Mouse (Mus musculus): Measurements from ENCODE around the gene Olfr1205. TPM values are rescaled to one million over a fixed set of nuclear protein-coding genes. Genes with fewer than 3 reads are reported as not detected.

Olfr1205 gene
- total RNA-seq (2021) = not detected
- long read RNA-seq, experiment 1 = 0 reads
- long read RNA-seq, experiment 2 = 0 reads

DNA sequence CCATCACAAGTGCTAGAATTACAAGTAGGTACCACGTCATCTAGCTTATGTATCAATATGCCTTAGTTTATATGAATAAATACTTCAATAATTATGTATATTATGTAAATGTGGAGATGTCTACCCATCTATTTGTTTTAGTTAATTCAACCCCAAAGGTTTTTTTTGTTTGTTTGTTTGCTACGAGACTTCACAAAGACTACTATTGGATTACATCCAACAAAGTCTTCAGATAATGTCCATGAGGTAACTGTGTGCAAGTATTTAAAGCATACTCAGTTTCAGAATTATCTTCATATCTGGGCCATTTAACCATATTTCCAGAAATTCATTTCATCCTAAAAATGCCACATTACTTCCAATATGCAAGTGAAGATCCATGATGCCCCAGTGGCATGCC lies at the start of gene Olfr1205:
TSS of gene Olfr1205 (plus strand) at position 301 of the 400 bp plus-strand sequence.
- DNase-seq = no peak

DNA sequence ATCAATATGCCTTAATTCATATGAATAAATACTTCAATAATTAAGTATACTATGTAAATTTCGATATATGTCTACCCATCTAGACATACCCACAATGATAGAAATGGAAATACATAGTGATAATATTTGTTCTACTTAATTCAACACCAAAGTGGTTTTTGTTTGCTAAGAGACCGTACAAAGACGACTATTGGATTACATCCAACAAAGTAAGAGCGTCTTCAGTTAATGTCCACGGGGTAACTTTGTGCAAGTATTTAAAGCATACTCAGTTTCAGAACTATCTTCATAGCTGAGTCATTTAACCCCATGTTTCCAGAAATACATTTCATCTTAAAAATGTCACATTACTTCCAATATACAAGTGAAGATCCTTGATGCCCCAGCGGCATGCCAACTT lies 36.8 kb upstream of the Olfr1205 start, which contains the start of gene Olfr1201:
TSS of gene Olfr1201 (plus strand) at position 301 of the 400 bp plus-strand sequence.
- DNase-seq = no peak

DNA sequence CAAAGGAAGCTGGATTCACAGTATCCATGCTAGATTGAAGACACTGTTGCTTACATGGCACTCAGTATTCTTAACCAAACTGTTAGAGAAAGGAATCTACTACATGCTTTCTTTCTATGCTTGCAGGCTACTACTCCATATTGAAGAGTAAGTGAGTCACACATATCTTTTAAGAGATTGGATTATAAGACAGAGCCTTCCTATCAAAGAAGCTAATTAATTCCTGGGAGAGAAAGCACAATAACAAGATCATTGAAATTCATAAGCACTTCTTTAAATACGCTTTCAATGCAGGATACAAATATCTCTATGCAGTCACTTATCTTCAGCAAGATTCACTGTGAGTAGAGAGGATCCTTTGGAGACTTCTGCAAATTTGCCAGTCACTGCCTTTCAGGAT lies 15.3 kb upstream of the Olfr1205 start, which contains the start of gene Olfr1202:
TSS of gene Olfr1202 (plus strand) at position 301 of the 400 bp plus-strand sequence.
- no peak for DNase-seq

DNA sequence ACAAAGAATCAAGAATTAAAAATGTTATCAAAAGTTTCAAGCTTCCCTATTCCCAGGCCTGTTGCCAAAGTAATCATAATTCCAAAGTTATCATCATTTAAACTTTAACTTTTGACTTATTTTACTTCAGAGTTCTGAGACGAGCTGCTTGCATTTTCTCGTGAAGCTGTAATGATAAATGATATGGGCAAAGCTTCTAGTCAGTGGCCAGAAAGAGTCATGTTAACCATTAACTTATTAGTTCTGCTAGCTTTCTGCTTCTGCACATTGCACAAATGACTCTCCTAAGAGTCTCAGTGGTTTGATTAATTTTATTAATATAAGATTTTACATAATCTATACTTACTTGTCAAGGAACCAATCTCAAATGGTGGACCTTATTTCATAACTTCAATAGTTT lies 8.9 kb downstream of the Olfr1205 start:
- DNase-seq = no peak

DNA sequence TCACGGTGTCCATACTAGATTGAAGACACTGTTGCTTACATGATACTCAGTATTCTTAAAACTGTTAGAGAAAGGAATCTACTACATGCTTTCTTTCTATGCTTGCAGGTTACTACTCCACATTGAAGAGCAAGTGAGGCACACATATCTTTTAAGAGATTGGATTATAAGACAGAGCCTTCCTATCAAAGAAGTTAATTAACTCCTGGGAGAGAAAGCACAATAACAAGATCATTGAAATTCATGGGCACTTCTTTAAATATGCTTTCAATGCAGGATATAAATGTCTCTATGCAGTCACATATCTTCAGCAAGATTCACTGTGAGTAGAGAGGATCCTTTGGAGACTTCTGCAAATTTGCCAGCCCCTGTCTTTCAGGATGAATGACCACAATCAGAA lies 19.5 kb downstream of the Olfr1205 start, which contains the start of gene Olfr1204:
TSS of gene Olfr1204 (plus strand) at position 301 of the 400 bp plus-strand sequence.
- DNase-seq = no peak

DNA sequence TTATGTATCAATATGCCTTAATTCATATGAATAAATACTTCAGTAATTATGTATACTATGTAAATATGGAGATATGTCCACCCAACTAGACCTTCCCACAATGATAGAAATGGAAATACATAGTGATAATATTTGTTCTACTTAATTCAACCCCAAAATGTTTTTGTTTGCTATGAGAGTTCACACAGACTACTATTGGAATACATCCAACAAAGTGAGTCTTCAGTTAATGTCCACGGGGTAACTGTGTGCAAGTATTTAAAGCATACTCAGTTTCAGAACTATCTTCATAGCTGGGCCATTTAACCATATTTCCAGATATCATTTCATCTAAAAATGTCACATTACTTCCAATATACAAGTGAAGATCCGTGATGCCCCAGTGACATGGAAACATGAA lies 33.4 kb downstream of the Olfr1205 start, which contains the start of gene Olfr1206:
TSS of gene Olfr1206 (plus strand) at position 301 of the 400 bp plus-strand sequence.
- DNase-seq = no peak

Other genes starting within 250 kb of the Olfr1205 start
- not detected for gene Olfr1189, start 243.3 kb upstream of the Olfr1205 start, total RNA-seq (2021)
- gene Olfr1191-ps1, start 189.2 kb upstream of the Olfr1205 start, total RNA-seq (2021) = under 1 TPM in 1 of 2 experiments, not detected in 1; 0.03 TPM
- gene Olfr1192-ps1, start 181.2 kb upstream of the Olfr1205 start, total RNA-seq (2021) = not detected
- not detected for gene Olfr1193, start 154.1 kb upstream of the Olfr1205 start, total RNA-seq (2021)
- gene Olfr1195, start 140.6 kb upstream of the Olfr1205 start, total RNA-seq (2021) = not detected
- not detected for gene Olfr1196, start 125.1 kb upstream of the Olfr1205 start, total RNA-seq (2021)
- not detected for gene Olfr1197, start 97.4 kb upstream of the Olfr1205 start, total RNA-seq (2021)
- gene Olfr1198, start 78.4 kb upstream of the Olfr1205 start, total RNA-seq (2021) = not detected
- not detected for gene Olfr1199, start 69.3 kb upstream of the Olfr1205 start, total RNA-seq (2021)
- gene Olfr1200, start 59.2 kb upstream of the Olfr1205 start, total RNA-seq (2021) = not detected
- gene Olfr1201, start 36.7 kb upstream of the Olfr1205 start, total RNA-seq (2021) = not detected
- gene Olfr1202, start 15.2 kb upstream of the Olfr1205 start, total RNA-seq (2021) = not detected
- not detected for gene Olfr1204, start 19.6 kb downstream of the Olfr1205 start, total RNA-seq (2021)
- gene Olfr1206, start 33.5 kb downstream of the Olfr1205 start, total RNA-seq (2021) = not detected
- not detected for gene Olfr1208, start 72.6 kb downstream of the Olfr1205 start, total RNA-seq (2021)
- gene Olfr1209, start 85.4 kb downstream of the Olfr1205 start, total RNA-seq (2021) = not detected
- not detected for gene Olfr1211, start 108.4 kb downstream of the Olfr1205 start, total RNA-seq (2021)
- not detected for gene Olfr1212, start 124.2 kb downstream of the Olfr1205 start, total RNA-seq (2021)
- not detected for gene Gm13762, start 150.5 kb downstream of the Olfr1205 start, total RNA-seq (2021)
- not detected for gene Olfr1214, start 162.9 kb downstream of the Olfr1205 start, total RNA-seq (2021)
- gene Olfr1215, start 177.2 kb downstream of the Olfr1205 start, total RNA-seq (2021) = not detected
- gene Olfr1216, start 188.6 kb downstream of the Olfr1205 start, total RNA-seq (2021) = not detected
- not detected for gene Olfr1217, start 202.3 kb downstream of the Olfr1205 start, total RNA-seq (2021)
- not detected for gene Olfr1218, start 231.4 kb downstream of the Olfr1205 start, total RNA-seq (2021)